Mouse (Mus musculus) cerebellum, adult 18-20 months (tissue): ENCODE measurements around the gene Dmac1.
"Not testable (repeated sequence)": the region's sequence is repeated elsewhere in the genome, so short reads cannot be mapped to it uniquely, and the experiment has no call there.

Experiments
- DNase-seq, 2 experiments: peaks; one replicate each; pipeline ENCODE4 v3.0.0; 2021

Dmac1 gene

GRCm38 (mm10) chr4:75278197-75279175 is at the start of gene Dmac1:
Gene Dmac1, minus strand, starts transcription at chr4:75278305.
- peak; percentile 91 to 96 for DNase-seq

GRCm38 (mm10) chr4:75315431-75315830 is 37.3 kb upstream of the Dmac1 start:
- DNase-seq: no peak

DNA sequence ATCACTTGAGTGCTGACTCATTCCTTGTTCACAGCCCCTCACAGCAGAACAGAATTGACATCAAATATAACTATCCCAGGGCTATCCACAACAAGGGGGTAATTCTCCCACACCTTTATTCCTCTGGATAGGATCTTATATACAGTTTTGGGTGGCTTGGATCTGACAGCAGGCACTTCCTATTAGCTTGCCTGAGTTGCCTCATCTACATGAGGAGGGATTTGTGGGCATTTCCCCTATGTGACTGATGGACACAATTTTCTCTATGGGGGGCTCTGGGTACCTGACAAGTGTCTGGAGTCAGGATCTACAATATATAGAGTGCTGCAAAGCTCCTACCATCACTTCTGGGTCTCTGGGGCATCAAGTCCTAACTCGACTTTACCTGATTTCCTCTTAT is 36.9 kb upstream of the Dmac1 start:
- DNase-seq: no peak

DNA sequence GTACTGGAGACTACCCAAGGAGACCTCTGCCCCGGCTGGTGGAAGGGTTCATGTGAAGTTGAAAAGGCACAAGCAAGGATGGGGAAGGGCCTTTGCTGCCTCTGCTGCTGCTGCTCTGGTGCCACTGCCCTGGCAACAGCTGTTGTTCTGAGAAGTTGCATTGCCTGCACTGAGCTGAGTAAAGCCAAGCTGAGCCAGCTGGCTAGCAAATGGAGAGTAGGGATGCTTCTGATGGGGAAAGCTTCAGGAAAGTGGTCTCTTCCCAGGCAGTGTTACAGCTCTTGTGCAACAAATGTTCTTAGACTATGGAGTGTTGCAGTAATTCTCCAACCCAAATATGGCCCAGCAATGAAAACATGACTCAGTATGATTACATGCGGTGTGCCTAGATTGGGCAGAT is 33.8 kb upstream of the Dmac1 start:
- no peak for DNase-seq

DNA sequence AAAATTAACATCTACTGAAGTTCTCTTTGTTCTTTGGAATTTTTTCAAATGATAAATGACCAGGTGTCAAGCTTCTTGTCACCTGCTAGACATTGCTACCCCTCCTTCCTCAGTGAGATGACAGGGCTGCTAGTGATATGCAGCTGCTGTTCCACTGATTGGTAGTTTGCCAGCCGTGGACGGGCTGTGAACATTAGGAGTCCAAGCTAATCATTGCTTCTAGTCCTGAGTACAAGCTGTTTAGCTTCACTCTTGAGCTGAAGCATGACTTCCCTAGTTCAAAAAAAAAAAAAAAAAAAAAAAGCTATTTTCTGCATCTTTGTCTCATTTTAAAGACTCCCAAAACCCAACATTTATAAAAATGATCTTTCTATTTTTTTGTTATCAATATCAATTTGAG is 33.2 kb upstream of the Dmac1 start:
- DNase-seq: no peak

DNA sequence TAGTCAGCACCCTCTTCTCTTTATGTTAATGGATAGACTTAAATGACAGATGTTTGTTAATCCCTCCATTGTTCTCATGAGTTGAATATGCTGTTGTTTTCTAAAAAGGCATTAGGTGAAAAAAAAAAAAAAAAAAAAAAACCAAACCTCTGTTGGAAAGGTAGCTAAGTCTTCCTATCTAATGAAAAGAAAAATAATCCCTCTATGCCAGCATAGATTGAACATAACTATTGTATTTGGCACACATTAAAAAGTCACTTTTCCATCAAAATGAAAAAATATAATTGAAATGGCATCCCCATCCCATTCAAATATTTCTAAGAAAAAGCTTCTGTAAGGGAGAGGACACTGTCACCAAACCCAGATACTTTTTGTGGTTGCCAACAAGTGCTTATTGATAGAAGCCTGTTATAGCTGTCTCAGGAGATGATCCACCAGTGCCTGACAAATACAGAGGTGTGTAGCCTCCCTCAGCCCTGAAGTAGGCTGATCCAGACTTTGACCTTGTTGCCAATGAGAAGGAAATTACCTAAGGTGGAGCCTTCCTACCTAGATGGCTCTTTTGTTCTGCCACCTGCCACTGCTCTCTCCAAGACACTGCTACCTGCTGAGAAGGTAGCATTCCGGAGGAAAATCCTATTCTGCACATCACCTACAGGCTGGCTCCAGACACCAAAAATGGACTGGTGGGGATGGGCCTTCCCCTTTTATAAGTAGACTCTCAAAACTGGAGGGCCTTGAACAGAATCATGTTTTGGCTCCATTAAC is 22.3 kb upstream of the Dmac1 start:
- no peak for DNase-seq

DNA sequence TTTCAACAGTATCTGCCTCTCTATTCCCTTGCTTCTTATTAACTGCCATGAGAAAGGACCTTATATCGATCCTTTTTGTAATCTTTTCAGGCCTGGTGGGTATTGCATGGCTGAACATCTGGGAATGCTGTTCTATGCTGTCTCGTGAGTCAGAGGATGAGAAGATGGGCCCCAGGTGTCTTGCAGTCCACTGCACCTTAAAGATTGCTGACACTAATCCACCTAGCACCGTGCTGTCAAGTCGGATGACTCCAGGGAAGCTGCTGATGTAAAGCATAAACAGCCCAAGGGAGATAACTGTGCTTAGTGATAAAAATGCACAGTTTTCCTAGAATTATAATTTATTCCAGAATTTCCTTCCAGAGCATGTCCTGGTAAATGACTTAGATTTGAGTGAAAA is 14.2 kb upstream of the Dmac1 start:
- no peak for DNase-seq

GRCm38 (mm10) chr4:75291142-75291541 is 13.0 kb upstream of the Dmac1 start:
- DNase-seq: no peak

DNA sequence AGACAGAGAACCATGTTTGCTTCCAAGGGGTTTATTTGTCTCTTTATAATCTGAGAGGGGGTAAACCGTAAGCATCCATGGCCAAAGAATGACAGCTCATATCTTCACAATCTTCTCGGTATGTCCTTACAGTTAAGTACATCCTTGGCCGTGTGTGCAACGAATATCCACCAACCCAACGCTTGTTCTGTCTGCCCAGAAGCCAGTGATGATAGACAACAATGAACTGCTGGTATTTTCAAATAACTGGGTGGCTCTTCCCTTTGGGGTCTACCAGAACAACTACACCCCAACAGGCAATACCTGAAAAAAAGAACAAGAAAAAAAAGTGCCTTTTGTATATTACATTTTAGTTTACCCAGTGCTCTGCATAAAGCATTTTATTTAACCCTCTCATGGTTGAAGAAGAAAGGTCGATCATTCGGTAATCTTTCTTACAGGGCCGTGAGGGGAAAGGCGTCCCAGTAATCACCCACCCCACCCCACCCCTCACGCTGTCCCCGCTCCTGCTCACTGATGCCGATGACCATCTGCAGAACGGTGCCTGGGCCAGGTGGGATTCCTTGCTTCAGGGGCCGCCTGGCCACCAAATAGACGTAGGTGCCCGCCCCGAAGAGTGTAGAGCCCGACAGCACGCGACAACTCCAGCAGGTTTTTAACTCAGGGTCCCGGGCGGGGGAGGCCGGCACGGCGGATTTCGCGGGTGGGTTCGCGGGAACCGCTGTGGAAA is 473 bp downstream of the Dmac1 start:
- DNase-seq: peak in 1 of 2 experiments; percentile 12

GRCm38 (mm10) chr4:75275737-75276136 is 2.4 kb downstream of the Dmac1 start:
- no peak for DNase-seq

DNA sequence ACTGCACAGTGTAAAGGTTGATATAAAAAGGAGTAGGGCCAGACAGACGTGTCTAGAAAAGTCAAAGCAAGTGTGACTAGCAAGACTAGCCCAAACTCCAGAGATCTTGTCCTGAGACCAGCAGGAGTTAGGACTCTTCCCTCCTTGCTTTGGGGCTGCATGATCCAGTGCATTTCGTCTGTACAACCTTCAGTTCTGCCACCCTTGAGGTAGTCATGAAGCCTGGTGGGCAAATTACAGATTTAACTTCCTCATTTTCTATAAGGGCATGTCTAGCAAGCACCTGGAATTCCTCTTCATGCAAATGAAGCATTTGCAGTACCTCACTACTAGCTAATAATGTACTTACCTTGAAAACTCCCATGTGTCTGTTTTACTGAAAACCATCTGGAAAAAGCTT is 10.2 kb downstream of the Dmac1 start:
- DNase-seq: no peak

- no peak for DNase-seq
Observed at GRCm38 (mm10) chr4:75266773-75267550, 11.1 kb downstream of the Dmac1 start.

DNA sequence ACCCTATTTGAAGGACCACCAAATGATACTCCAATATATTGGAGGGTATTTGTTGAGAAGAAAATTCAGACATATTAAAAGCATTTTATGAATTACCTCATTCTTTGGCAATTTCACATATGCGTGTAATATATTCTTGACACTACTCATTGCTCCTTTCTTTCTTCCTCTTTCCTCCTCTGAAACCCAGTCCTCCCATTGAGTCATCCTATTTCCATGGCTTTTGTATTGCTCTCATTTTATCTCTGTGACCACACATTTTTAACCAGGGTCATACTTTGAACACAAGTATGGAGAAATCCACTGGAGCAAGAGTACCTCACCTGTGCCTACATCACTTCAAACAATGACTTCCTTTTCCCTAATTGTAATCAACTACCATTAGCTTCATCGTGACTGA is 13.9 kb downstream of the Dmac1 start:
- DNase-seq: no peak

DNA sequence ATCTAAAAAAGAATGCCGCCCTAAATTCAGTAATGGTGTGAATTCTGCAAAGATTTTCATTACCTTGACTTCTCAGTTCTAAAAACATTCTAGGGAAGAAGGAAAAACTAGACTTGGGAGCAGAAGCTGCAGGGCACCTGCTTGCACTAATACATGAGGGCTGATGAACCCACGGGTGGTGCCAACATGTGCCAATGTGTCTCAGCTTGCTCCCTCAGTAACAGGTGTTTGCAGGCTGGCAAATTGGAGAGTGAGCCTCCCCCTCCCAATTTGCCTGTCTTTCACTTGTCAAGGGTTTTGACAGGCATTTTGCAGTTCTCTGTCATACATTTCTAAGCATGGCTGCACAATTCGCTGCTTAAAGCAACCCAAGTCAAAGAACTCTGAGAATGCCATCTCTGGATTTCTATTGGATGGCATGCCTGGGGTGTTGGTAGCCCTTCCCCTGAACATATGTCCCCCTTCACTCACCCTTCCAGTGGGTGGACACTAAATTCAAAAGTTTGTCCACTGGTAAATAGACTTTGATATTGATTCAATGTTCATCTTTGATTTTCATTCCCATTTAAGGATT is 14.5 kb downstream of the Dmac1 start:
- no peak for DNase-seq

DNA sequence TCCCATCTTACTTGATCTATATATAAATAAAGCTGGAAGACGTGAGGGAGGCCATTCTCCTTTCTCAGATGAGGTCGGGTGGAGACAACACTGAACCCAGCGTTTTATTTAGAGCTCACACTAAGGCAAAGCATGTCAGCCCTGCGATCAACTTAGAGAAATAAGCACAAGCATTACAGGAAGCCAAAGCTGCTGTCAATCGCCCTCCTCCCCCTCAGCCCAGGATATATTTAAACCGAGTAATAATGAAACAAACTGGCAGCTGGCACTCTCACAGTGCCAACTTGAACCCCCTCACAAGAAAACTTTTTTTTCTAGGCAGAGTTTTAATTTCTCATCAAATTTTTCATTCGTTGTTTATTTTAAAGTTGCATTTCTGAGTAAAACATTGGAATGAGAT is 15.7 kb downstream of the Dmac1 start:
- DNase-seq: no peak

GRCm38 (mm10) chr4:75260156-75260555 is 17.9 kb downstream of the Dmac1 start:
- no peak for DNase-seq

DNA sequence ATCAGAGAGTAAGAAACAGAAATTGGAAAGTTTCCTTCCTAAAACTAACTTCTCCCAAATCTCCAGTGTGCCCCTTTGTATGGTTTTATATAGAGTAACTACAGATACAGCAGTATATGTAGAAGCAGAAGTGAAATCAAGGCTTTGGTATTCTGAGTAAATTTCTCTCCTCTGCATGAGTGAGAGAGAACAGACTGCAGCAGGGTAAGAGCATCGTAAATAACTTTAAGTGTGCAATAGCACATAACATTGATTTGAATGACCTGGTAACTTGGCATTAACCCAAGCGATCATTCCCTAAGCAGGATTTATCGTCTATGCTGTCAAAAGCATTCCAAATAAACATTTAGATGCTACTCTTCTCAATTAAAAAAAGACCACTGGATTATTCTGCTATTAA is 18.7 kb downstream of the Dmac1 start:
- DNase-seq: no peak

- not testable (repeated sequence) for DNase-seq
Observed at GRCm38 (mm10) chr4:75234602-75235001, 43.5 kb downstream of the Dmac1 start.
